Mouse (Mus musculus): ENCODE results near the gene Maats1.
A peak's percentile ranks its signal among the peaks of the same experiment; 100 is the strongest.

The Maats1 gene

GRCm38 (mm10) chr16:38341396-38342324, at the start of gene Maats1:
TSS of gene Maats1 (minus strand) at chr16:38342143.
- DNase-seq, result peak; percentile 79 to 87

GRCm38 (mm10) chr16:38390322-38390721, 48.4 kb upstream of the Maats1 start:
- DNase-seq, result no peak

- no peak for DNase-seq
Measured at GRCm38 (mm10) chr16:38389284-38389893, 47.4 kb upstream of the Maats1 start.

GRCm38 (mm10) chr16:38388757-38389156, 46.8 kb upstream of the Maats1 start:
- DNase-seq, result no peak

GRCm38 (mm10) chr16:38387389-38387788, 45.4 kb upstream of the Maats1 start:
- DNase-seq, result no peak

- DNase-seq, result no peak
Measured at GRCm38 (mm10) chr16:38385700-38386099, 43.8 kb upstream of the Maats1 start.

- DNase-seq, result no peak
Measured at GRCm38 (mm10) chr16:38385184-38385634, 43.3 kb upstream of the Maats1 start.

GRCm38 (mm10) chr16:38383683-38384082, 41.7 kb upstream of the Maats1 start:
- no peak for DNase-seq

GRCm38 (mm10) chr16:38379926-38380325, 38.0 kb upstream of the Maats1 start:
- DNase-seq, result no peak

GRCm38 (mm10) chr16:38379493-38379892, 37.5 kb upstream of the Maats1 start:
- DNase-seq, result no peak

- no peak for DNase-seq
Measured at GRCm38 (mm10) chr16:38379088-38379487, 37.1 kb upstream of the Maats1 start.

- DNase-seq, result no peak
Measured at GRCm38 (mm10) chr16:38378591-38378990, 36.6 kb upstream of the Maats1 start.

GRCm38 (mm10) chr16:38377546-38377945, 35.6 kb upstream of the Maats1 start:
- no peak for DNase-seq

- no peak for DNase-seq
Measured at GRCm38 (mm10) chr16:38376841-38377249, 34.9 kb upstream of the Maats1 start.

- no peak for DNase-seq
Measured at GRCm38 (mm10) chr16:38376163-38376840, 34.4 kb upstream of the Maats1 start.

- no peak for DNase-seq
Measured at GRCm38 (mm10) chr16:38375182-38375581, 33.2 kb upstream of the Maats1 start.

GRCm38 (mm10) chr16:38374379-38375140, 32.6 kb upstream of the Maats1 start:
- no peak for DNase-seq

- no peak for DNase-seq
Measured at GRCm38 (mm10) chr16:38373941-38374340, 32.0 kb upstream of the Maats1 start.

GRCm38 (mm10) chr16:38373439-38373838, 31.5 kb upstream of the Maats1 start:
- DNase-seq, result no peak

GRCm38 (mm10) chr16:38372876-38373275, 30.9 kb upstream of the Maats1 start:
- no peak for DNase-seq

GRCm38 (mm10) chr16:38371705-38372296, 29.9 kb upstream of the Maats1 start:
- no peak for DNase-seq
